Mouse (Mus musculus) liver, embryonic 15.5 days (tissue): ENCODE results near the gene Ear2. TPM values are rescaled to one million over a fixed set of nuclear protein-coding genes. Genes with fewer than 3 reads are reported as not detected.

ENCODE experiments used
- polyA plus RNA-seq: library from polyadenylated mRNA; unstranded; fragments of >200 nt; fragmentation: Nextera tagmentation; extraction: Ambion mirVana; gene quantifications from 2 replicates; pipeline ENCODE4 v1.2.1, GENCODE M21; 2015

The Ear2 gene
- polyA plus RNA-seq, 1 experiment from 2014 or later, result 20.2 TPM

Other genes with a start within 250 kb of the Ear2 start
- 7.1 and 12.1 TPM in 2 replicates for gene Ear1, start 227.1 kb upstream of the Ear2 start, polyA plus RNA-seq
- gene Ear10, start 179.1 kb upstream of the Ear2 start, polyA plus RNA-seq, result not detected in 2 replicates
- gene Gm8113, start 177.3 kb upstream of the Ear2 start, polyA plus RNA-seq, result 5.6 and 6.7 TPM in 2 replicates
- gene Ang5, start 145.6 kb upstream of the Ear2 start, polyA plus RNA-seq, result not detected in 2 replicates
- gene Ang6, start 100.4 kb upstream of the Ear2 start, polyA plus RNA-seq, result not detected in 2 replicates
- not detected in 2 replicates for gene Gm3327, start 21.2 kb downstream of the Ear2 start, polyA plus RNA-seq
- gene Gm8212, start 95.0 kb downstream of the Ear2 start, polyA plus RNA-seq, result not detected in 2 replicates
- gene 4930503E14Rik, start 110.6 kb downstream of the Ear2 start, polyA plus RNA-seq, result not detected in 2 replicates
- gene Gm8220, start 182.9 kb downstream of the Ear2 start, polyA plus RNA-seq, result not detected in 2 replicates
- not detected in 2 replicates for gene Gm5930, start 235.9 kb downstream of the Ear2 start, polyA plus RNA-seq